Mouse (Mus musculus): ENCODE data around the gene Gckr.
"Not testable (repeated sequence)": the region's sequence is repeated elsewhere in the genome, so short reads cannot be mapped to it uniquely, and the experiment has no call there.

Gckr gene

DNA sequence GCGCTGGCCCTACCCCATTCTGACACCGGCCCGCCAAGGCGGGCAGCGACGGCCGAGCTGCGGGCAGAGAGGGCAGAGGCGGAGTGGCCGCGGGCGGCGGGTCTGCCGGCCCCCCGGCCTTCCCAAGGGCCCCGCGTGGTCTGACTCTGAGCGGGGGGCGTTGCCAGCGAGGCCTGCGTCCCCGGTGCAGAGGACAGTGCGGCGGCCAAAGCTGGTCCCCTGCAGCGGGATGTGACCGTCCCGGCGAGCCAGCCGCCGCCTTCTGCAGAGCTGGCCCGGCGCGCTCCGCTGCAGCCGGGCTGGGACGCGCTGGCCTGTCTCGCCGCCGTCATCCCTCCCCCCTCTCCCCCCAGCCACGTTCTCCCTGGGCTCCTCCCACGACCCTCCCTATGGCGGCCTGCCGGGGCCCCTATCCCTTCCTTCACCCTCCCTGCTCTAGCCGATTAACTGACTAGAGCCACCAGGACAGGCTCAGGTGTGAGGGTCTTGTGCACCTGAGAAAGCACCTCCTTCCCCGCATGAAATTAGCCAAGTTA, 1.6 kb upstream of the Gckr start, which contains the start of gene Fndc4:
Gene Fndc4, minus strand, starts transcription at position 475 of the 536 bp plus-strand sequence.
- DNase-seq (ENCODE audit: low spot score), result no peak

DNA sequence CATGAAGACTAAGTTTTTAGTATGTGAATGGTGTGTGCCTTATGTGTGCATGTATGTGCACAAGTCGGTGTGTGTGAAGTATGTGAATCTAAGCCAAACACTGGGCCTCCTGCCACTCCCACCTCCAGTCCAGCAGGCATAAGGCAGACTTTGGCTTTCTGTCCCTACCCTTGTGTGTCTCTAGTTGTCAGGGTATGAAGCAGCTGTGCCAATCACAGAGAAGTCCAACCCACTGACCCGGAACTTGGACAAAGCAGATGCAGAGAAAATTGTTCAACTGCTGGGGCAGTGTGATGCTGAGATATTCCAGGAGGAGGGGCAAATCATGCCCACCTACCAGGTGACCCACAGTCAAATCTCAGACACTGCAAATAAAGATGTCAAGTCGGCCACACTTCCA, 738 bp downstream of the Gckr start:
- no peak for DNase-seq (ENCODE audit: low spot score)

DNA sequence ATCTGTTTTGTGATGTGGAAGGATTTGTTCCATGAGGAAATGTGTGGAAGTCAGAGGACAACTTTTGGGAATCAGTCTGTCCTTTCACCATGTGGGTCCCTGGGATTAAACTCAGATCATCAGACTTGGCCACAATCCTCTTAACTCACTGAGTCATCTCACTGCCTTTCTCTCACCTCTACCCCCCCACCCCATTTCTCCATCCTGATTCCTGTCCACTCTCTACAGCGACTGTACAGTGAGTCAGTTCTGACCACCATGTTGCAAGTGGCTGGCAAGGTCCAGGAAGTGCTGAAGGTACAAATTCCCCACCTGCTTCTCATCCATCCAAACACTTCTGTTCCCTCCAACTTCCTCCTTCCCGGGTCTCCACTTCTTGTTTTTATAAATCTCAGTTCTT, 1.2 kb downstream of the Gckr start:
- DNase-seq (ENCODE audit: low spot score), result no peak

DNA sequence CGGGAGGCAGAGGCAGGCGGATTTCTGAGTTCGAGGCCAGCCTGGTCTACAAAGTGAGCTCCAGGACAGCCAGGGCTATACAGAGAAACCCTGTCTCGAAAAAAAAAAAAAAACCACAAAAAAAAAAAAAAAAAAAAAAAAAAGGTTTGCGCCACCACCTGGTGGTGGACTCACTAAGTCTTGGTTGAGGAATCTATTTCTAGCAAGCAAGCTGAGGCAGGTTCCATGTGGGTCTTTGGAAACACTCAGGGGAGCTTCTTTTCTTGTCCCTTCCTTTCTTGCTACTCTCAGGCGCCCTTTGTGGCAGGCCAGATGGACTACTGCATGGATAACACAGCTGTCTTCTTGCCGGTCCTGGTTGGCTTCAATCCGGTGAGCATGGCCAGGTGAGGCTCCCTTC, 4.6 kb downstream of the Gckr start:
- no peak for DNase-seq (ENCODE audit: low spot score)

- DNase-seq (ENCODE audit: low spot score), result no peak
Measured at GRCm38 (mm10) chr5:31303093-31303492, 5.8 kb downstream of the Gckr start.

- DNase-seq (ENCODE audit: low spot score), result no peak
Measured at GRCm38 (mm10) chr5:31312806-31313205, 15.6 kb downstream of the Gckr start.

GRCm38 (mm10) chr5:31322776-31323175, 25.5 kb downstream of the Gckr start:
- DNase-seq (ENCODE audit: low spot score), result no peak

- no peak for DNase-seq (ENCODE audit: low spot score)
Measured at GRCm38 (mm10) chr5:31324085-31324484, 26.8 kb downstream of the Gckr start.

GRCm38 (mm10) chr5:31326850-31327249, 29.6 kb downstream of the Gckr start:
- no peak for DNase-seq (ENCODE audit: low spot score)

DNA sequence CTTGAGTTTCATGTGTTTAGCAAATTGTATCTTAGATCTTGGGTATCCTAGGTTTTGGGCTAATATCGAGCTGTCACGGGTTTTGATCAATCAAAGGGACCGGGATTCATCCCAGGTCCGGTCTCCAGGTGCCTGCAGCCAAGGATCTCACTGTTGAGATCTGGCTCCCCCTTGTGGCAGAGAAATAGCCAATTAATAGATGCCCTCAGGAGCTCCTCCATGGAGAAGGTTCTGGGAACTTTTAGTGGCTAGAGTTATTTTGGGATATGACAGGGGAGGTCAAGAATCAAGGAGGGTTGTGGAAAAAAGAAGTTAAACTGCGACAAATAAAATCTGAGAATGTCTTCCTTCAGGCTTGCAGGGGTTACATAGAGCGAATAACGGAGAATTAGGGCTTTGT, 31.0 kb downstream of the Gckr start:
- peak; percentile 9 for DNase-seq (ENCODE audit: low spot score)

DNA sequence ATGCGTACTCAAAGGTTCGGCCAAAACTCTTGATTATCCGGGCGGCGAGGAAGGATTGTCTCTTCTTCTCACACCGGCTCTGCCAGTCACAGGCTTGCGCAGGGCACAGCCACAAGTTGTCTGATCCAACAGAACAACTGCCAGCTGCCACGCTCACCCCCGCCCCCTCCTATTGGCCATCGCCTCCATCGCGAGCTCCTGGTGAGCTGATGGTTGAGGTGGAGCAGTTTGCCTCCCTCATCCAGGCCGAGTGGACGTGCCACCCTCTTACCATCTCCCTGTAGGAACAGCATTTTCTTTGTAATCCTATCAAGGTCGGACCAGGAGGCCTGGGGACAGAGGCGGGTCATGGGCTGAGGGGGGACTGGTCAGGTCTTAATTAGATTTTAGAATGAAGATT, 60.3 kb downstream of the Gckr start:
- not testable (repeated sequence) for DNase-seq (ENCODE audit: low spot score)

DNA sequence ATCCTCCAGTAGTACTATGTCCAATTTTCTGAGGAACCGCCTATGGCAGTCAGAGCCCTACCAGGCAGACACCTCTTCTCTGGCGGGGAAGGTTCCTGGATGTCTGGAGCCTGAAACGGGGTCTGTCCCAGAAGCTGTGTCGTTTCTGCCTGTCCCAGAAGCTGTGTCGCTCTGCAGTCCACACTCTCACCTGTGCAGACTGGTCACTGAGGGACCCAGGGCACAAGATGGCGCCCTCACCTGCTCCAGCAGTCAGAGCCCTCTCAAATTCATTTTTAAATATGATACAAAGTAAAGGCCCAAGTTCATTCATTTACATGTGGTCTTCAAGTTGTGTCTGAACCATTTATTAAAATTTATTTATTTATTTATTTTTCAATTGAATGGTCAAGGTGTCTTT, 63.7 kb downstream of the Gckr start:
- DNase-seq (ENCODE audit: low spot score), result no peak
